Mouse (Mus musculus) fat pad, adult 2 months (tissue): Measurements from ENCODE around the gene S1pr2.
"Not testable (repeated sequence)": the region's sequence is repeated elsewhere in the genome, so short reads cannot be mapped to it uniquely, and the experiment has no call there.

Experiments
- DNase-seq: peaks from one replicate; pipeline ENCODE4 v3.0.0-alpha.2; 2011; ENCODE audit warnings: low read depth, low spot score; ENCODE audit errors: extremely low read depth

S1pr2 gene

DNA sequence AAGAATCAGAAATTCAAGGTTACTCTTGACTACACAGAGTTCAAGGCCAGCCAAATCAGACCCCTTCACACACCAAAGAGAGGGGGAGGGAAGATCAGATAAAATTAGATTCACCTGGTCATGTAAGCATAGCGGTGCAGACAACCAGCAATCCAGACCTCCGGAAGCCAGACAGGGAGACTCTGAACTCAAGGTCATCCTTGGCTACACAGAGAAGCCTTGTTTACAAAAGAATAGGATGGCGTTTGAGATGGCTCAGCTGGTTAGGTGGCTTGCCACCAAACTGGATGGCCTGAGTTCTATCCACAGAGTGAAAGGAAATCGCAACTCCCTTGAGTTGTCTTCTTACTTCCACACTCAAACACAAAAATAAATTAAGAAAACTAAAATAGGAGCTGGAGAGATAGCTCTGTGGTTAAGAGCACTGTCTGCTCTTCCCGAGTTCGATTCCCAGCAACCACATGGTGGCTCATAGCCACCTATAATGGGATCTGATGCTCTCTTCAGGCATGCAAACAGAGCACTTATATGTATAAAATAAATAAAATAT lies 25.1 kb upstream of the S1pr2 start:
- no peak for DNase-seq

DNA sequence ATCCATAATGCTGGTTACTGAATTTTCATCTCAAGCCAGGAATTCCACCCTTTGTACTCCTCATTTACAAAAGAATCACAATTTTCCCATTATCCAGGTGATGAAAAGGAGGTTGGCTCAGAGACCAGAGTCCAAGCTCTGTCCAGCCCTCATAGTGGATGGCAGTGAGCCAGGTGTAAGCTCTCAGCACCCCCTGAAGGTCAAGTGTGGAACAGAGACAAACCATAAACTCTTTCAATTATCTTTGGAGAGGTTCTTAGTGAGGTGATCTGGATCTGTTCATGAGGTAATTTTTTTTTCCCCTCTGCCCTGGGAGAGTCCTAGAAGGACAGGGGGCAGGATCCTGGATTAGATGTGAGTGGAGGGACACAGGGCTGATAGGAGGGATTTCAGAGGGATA lies 24.2 kb upstream of the S1pr2 start:
- DNase-seq, result no peak

- DNase-seq, result not testable (repeated sequence)
These were observed 21.8 kb upstream of the S1pr2 start for GRCm38 (mm10) chr9:20998337-20998736.

- DNase-seq, result no peak
These were observed 20.5 kb upstream of the S1pr2 start for GRCm38 (mm10) chr9:20997065-20997464.

- DNase-seq, result no peak
These were observed 18.5 kb upstream of the S1pr2 start for GRCm38 (mm10) chr9:20995069-20995468.

- no peak for DNase-seq
These were observed 16.8 kb upstream of the S1pr2 start for GRCm38 (mm10) chr9:20993165-20993898.

- DNase-seq, result no peak
These were observed 15.0 kb upstream of the S1pr2 start for GRCm38 (mm10) chr9:20991587-20991986.

GRCm38 (mm10) chr9:20990861-20991260 lies 14.3 kb upstream of the S1pr2 start:
- DNase-seq, result no peak

- no peak for DNase-seq
These were observed 11.4 kb upstream of the S1pr2 start for GRCm38 (mm10) chr9:20987953-20988352.

- no peak for DNase-seq
These were observed 10.5 kb upstream of the S1pr2 start for GRCm38 (mm10) chr9:20986952-20987686.

- DNase-seq, result no peak
These were observed 6.6 kb upstream of the S1pr2 start for GRCm38 (mm10) chr9:20983169-20983568.

GRCm38 (mm10) chr9:20982171-20982570 lies 5.6 kb upstream of the S1pr2 start:
- DNase-seq, result no peak

DNA sequence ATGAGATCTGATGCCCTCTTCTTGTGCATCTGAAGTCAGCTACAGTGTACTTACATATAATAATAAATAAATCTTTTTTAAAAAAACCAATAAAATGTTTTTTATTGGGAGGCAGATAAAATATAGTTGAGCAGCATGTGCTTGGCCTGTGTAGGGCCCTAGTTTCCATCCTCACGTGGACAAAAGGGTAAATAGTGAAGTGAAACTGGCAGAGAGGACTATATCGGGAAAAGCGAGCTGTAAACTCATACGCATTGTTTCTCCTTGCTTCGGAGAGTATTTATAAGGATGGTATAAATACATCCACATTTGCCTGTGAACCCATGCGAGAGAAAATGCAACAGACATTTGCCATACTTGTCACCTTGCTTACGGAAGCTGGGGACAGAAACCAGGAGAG lies 3.2 kb upstream of the S1pr2 start:
- DNase-seq, result no peak

- DNase-seq, result no peak
These were observed 2.6 kb upstream of the S1pr2 start for GRCm38 (mm10) chr9:20979181-20979580.

DNA sequence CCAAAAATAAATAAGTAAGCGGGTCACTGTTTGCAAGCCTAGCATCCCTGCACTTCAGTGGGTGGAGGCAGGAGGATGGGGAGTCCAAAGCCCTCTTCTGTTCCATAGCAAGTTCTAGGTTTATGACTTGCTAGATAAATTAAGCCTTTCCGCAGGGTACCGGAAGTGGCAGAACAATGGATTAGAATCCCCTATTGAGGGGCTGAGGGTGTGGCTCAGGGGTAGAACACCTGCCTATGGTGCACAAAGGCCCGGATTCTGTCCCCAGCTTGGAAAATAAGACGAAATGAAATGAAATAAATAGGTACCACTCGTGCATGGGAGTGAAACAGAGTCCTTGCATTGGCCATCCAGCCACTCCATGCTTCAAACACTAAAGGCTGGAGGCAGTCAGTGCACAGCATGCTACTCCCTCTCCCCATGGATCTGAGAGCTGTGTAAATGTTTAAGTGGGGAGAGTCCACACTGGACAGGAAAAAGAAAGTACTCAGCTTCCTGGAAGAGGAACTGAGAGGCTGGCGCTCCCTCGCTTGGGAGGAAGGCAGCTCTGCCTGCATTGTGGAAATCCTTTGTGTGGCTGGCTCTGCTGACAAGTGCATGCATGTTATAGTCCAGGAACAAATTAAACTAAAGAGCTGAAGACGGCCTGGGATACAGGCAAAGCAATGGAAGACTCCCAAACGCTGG lies 2.0 kb upstream of the S1pr2 start:
- DNase-seq, result no peak

DNA sequence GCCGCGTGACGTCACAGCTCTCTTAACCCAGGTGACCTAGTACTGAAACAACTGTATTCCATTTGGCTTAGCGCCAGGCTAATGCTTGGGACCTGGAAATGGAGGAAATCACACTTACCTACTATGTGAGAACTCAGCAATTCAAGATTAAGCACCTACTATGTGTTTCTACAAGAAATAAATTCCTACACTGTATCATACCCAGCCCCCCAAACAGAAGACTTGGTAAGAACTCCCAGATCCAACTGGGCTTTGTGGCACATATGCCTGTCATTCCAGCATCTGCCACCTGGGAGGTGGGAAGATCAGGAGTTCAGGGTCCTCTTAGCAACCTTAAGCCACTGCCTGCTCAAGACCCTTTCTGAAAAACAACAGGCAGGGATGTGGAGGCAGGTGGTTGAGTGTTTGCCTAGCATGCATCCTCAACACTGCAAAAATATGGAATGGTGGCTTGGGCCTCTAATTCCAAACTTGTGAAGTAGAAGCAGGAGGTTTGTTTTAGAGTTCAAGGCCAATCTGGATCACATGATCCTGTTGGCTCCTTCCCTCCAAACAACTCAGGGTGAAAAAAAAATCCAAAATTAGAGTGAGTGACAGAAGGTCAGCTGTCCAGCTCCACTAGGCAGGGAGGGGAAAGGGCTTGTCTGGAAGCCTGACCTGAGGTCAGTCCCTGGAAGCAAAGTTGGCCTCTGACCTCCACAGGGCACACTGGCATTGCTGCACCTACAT lies 544 bp upstream of the S1pr2 start:
- DNase-seq, result no peak

DNA sequence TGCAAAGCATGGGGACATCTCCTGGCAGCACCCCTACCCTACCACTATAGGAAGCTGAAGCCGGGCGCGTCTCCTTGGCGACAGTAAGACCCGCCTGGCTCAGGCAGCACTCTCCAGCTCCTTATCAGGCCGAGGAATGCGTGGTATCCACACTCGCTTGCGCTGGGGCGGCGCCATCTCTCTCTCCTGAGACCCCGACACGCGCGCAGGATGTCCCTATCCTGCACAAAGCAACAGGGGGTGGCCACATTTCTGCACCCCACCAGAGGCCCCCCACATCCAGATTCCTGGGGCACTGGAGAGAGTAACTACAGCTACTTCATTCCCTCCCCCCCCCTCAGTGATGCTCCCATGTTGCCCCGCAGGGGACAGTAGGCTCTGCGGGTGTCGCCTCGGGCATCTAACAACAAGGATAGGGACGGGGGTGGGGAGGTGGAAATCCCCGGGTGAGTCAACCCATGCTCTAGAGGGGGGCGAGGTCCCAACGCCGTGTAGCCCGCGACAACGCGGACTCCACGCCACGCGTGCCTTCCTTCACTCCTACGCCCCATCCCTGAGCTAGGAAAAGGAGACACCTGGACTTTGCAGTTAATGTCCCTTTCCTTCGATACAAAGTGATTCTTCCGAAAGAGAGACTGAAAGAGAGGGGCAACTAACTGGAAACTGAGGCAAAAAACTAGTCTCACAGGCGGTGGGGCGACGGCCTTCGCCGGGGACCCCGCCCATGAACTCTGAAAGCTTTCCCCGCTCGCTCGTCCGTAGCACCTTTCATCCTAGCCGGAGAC lies 958 bp downstream of the S1pr2 start:
- DNase-seq, result no peak

- DNase-seq, result no peak
These were observed 2.9 kb downstream of the S1pr2 start for GRCm38 (mm10) chr9:20973682-20974075.

DNA sequence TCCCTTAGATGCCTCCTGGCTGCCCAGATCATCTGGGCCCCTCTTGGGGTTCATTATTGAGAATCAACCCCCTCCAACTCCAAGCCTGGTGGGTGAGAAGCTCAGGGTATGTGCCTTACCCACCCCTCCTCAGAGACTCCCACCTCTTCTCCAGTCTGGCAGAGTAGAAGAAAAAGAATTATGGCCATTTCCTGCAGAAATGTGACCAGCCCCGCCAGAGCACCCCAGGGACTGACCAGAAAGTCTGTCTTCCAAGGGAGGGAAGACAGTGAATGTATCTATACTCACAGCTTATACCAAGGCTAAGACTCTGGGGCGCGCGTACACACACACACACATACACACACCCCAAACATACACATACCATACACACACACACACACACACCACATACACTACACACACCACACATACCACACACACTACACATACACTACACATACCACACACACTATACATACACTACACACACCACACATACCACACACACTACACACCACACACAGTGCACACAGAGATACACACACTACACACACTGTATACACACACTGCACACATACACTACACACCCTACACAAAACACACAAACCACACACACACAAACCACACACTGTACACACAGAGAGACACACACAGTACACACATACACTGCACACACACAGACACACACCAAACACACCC lies 3.4 kb downstream of the S1pr2 start:
- DNase-seq, result no peak
